Mouse (Mus musculus) liver, embryonic 14.5 days (tissue): ENCODE measurements around the gene Lsp1.

Experiments used
- CTCF ChIP-seq: IDR thresholded peaks from 2 replicates; pipeline ENCODE4 v1.5.1; 2016; ENCODE audit warnings: antibody characterized with exemption, low read depth, control low read depth
- EP300 ChIP-seq: IDR thresholded peaks from 2 replicates; pipeline ENCODE4 v1.6.1; 2016; ENCODE audit warnings: antibody characterized with exemption, low read depth

DNA sequence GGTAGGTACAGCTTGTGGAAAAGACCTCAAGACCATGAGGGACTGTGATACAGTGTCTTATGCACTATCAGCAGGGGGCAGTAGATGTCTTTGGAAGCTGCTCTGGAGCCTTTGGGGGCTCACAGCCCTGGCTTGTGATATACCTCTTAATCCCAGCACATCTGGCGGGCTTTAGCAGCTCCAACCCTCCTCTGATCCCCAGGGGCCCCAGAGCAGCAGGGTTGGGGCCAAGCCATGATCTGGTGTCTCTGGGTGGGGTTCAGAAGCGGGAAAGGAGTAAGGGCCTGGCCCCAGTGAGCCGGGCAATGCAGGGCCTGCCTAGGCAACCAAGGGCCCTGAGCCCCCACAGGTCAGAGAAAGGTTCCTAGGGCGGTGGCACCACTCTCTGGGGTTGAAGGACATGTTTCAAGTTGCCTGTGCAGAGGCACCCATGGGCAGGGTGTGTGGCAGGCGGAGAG lies 19.9 kb upstream of the Lsp1 start:
- TF ChIP-seq CTCF, result peak; percentile 69
- no peak for TF ChIP-seq EP300
